Mouse (Mus musculus) CH12.LX (cell line): Measurements from ENCODE around the gene Ldb2. TPM values are rescaled to one million over a fixed set of nuclear protein-coding genes. Genes with fewer than 3 reads are reported as not detected.

Experiments used
- DNase-seq: peaks from one replicate; pipeline ENCODE4 v3.0.0-alpha.2; 2013; ENCODE audit errors: extremely low read depth
- H3K27ac ChIP-seq: 2 replicates; pipeline ENCODE4 v1.5.1; 2012; ENCODE audit warnings: low read depth, mild to moderate bottlenecking, control low read depth, moderate library complexity; ENCODE audit not compliant: insufficient read depth
- H3K27me3 ChIP-seq: replicated peaks from 2 replicates; pipeline ENCODE3; 2012; ENCODE audit warnings: inconsistent platforms
- H3K36me3 ChIP-seq, 2 experiments: replicated peaks in 1 of 2; 2 replicates each; pipeline versions ENCODE3 to v1.6.1; 2012; ENCODE audit warnings: inconsistent platforms in 1 of 2, low read length in 1 of 2, mild to moderate bottlenecking in 1 of 2, mixed read lengths in 1 of 2, moderate library complexity in 1 of 2; ENCODE audit not compliant: control insufficient read depth in 1 of 2, insufficient read depth in 1 of 2
- H3K4me1 ChIP-seq, 2 experiments: 2 replicates each; pipeline ENCODE4 v1.6.1; 2012; ENCODE audit warnings: inconsistent platforms in 1 of 2, moderate library complexity in 1 of 2; ENCODE audit not compliant: insufficient read depth in 2 of 2, control insufficient read depth in 1 of 2
- H3K4me2 ChIP-seq: 2 replicates; pipeline ENCODE4 v1.6.1; 2012; ENCODE audit warnings: low read depth, mild to moderate bottlenecking, control low read depth; ENCODE audit not compliant: poor library complexity, insufficient read depth, severe bottlenecking
- H3K4me3 ChIP-seq, 3 experiments: fragments of 150-350 bp in 1 of 3; sonication (generic) in 1 of 3; replicated peaks in 1 of 3; 2 replicates each; pipeline versions ENCODE3 to v1.5.1; 2011 to 2012; ENCODE audit warnings: low read depth in 2 of 3, low read length in 2 of 3, mild to moderate bottlenecking in 2 of 3, moderate library complexity in 2 of 3, control low read depth in 1 of 3, improper control_type of control experiment in 1 of 3, inconsistent platforms in 1 of 3, mixed read lengths in 1 of 3; ENCODE audit not compliant: poor library complexity in 1 of 3
- H3K79me2 ChIP-seq: replicated peaks from 2 replicates; pipeline ENCODE4 v1.6.1; 2012; ENCODE audit warnings: mild to moderate bottlenecking, moderate library complexity; ENCODE audit not compliant: control insufficient read depth, poor library complexity, insufficient read depth, severe bottlenecking; ENCODE audit errors: extremely low read depth
- H3K9ac ChIP-seq: 2 replicates; pipeline ENCODE4 v1.6.1; 2012; ENCODE audit warnings: low read depth, mild to moderate bottlenecking, control low read depth, moderate library complexity; ENCODE audit not compliant: insufficient read depth
- H3K9me3 ChIP-seq: replicated peaks from 2 replicates; pipeline ENCODE3; 2012; ENCODE audit warnings: low read length, inconsistent platforms, mixed read lengths
- CHD2 ChIP-seq: IDR thresholded peaks from 2 replicates; pipeline ENCODE4 v1.6.1; 2011; ENCODE audit warnings: low read length, improper control_type of control experiment
- CTCF ChIP-seq, 2 experiments: IDR thresholded peaks in 1 of 2; conservative IDR thresholded peaks in 1 of 2; 2 replicates each; pipeline ENCODE4 v1.5.1; 2011 to 2012; ENCODE audit warnings: low read depth in 2 of 2, low read length in 2 of 2, improper control_type of control experiment in 1 of 2, inconsistent platforms in 1 of 2, mild to moderate bottlenecking in 1 of 2, moderate library complexity in 1 of 2
- E2F4 ChIP-seq: IDR thresholded peaks from 2 replicates; pipeline ENCODE4 v1.6.1; 2011; ENCODE audit warnings: low read depth, low read length, improper control_type of control experiment; ENCODE audit not compliant: insufficient replicate concordance
- ELF1 ChIP-seq: IDR thresholded peaks from 2 replicates; pipeline ENCODE4 v1.6.1; 2014; ENCODE audit warnings: low read depth, mild to moderate bottlenecking, inconsistent platforms, low read length, improper control_type of control experiment
- GABPA ChIP-seq: IDR thresholded peaks from 2 replicates; pipeline ENCODE4 v1.6.1; 2012; ENCODE audit warnings: low read depth, low read length, improper control_type of control experiment, inconsistent platforms; ENCODE audit not compliant: insufficient replicate concordance
- IRF4 ChIP-seq: IDR thresholded peaks from 2 replicates; pipeline ENCODE4 v1.6.1; 2014; ENCODE audit warnings: low read depth, mild to moderate bottlenecking, inconsistent platforms, low read length, improper control_type of control experiment
- JUN ChIP-seq: IDR thresholded peaks from 2 replicates; pipeline ENCODE4 v1.6.1; 2011; ENCODE audit warnings: low read depth, mild to moderate bottlenecking, low read length, improper control_type of control experiment, moderate library complexity; ENCODE audit not compliant: insufficient read depth
- KAT2A ChIP-seq: IDR thresholded peaks from 2 replicates; pipeline ENCODE4 v1.6.1; 2012; ENCODE audit warnings: low read length, improper control_type of control experiment, inconsistent platforms; ENCODE audit not compliant: insufficient replicate concordance
- MAX ChIP-seq: IDR thresholded peaks from 2 replicates; pipeline ENCODE4 v1.6.1; 2011; ENCODE audit warnings: low read length, improper control_type of control experiment
- MAZ ChIP-seq: IDR thresholded peaks from 2 replicates; pipeline ENCODE4 v1.6.1; 2012; ENCODE audit warnings: low read depth, mild to moderate bottlenecking, inconsistent platforms, low read length, improper control_type of control experiment, moderate library complexity
- MEF2A ChIP-seq: IDR thresholded peaks from 2 replicates; pipeline ENCODE4 v1.6.1; 2014; ENCODE audit warnings: low read depth, mild to moderate bottlenecking, inconsistent platforms, low read length, improper control_type of control experiment, borderline replicate concordance
- MYC ChIP-seq: IDR thresholded peaks from 2 replicates; pipeline ENCODE4 v1.6.1; 2011; ENCODE audit warnings: low read depth, mild to moderate bottlenecking, improper control_type of control experiment, low read length
- NRF1 ChIP-seq: IDR thresholded peaks from 2 replicates; pipeline ENCODE4 v1.6.1; 2014; ENCODE audit warnings: low read depth, mild to moderate bottlenecking, inconsistent platforms, low read length, improper control_type of control experiment, moderate library complexity
- POLR2A ChIP-seq: IDR thresholded peaks from 2 replicates; pipeline ENCODE4 v1.6.1; 2011; ENCODE audit warnings: low read depth, mild to moderate bottlenecking, improper control_type of control experiment, low read length
- SIN3A ChIP-seq: IDR thresholded peaks from 2 replicates; pipeline ENCODE4 v1.6.1; 2012; ENCODE audit warnings: low read length, improper control_type of control experiment, inconsistent platforms
- SMC3 ChIP-seq: IDR thresholded peaks from 2 replicates; pipeline ENCODE4 v1.6.1; 2011; ENCODE audit warnings: low read depth, low read length, improper control_type of control experiment
- TBP ChIP-seq: conservative IDR thresholded peaks from 2 replicates; pipeline ENCODE4 v1.6.1; 2011; ENCODE audit warnings: low read depth, low read length, improper control_type of control experiment
- TCF12 ChIP-seq: IDR thresholded peaks from 2 replicates; pipeline ENCODE4 v1.6.1; 2014; ENCODE audit warnings: low read depth, mild to moderate bottlenecking, inconsistent platforms, low read length, improper control_type of control experiment
- USF1 ChIP-seq: IDR thresholded peaks from 2 replicates; pipeline ENCODE4 v1.6.1; 2014; ENCODE audit warnings: low read depth, mild to moderate bottlenecking, inconsistent platforms, low read length, improper control_type of control experiment
- USF2 ChIP-seq: conservative IDR thresholded peaks from 2 replicates; pipeline ENCODE4 v1.6.1; 2011; ENCODE audit warnings: low read depth, low read length, improper control_type of control experiment
- ZC3H11A ChIP-seq: IDR thresholded peaks from 2 replicates; pipeline ENCODE4 v1.6.1; 2012; ENCODE audit warnings: low read depth, mild to moderate bottlenecking, inconsistent platforms, low read length, improper control_type of control experiment
- ZKSCAN1 ChIP-seq: IDR thresholded peaks from 2 replicates; pipeline ENCODE4 v1.6.1; 2012; ENCODE audit warnings: low read depth, inconsistent platforms, low read length, improper control_type of control experiment, borderline replicate concordance
- ZNF384 ChIP-seq: IDR thresholded peaks from 2 replicates; pipeline ENCODE4 v1.6.1; 2012; ENCODE audit warnings: low read depth, low read length, improper control_type of control experiment, inconsistent platforms
- dilution Hi-C: fragments of 300-500 bp; cut with MboI; formaldehyde crosslinking; loops from 2 replicates; pipeline ENCODE4 v1.14.3; 2020; ENCODE audit warnings: low sequenced_read_pairs; ENCODE audit not compliant: extremely low pct_unique_long_range_greater_than_20kb, extremely low pct_ligation_motif_present
- in situ Hi-C: fragments of 300-500 bp; cut with MboI; formaldehyde crosslinking; loops from 3 replicates; pipeline ENCODE4 v1.14.3; 2019; ENCODE audit warnings: low sequenced_read_pairs, low pct_ligation_motif_present, low pct_unique_long_range_greater_than_20kb, mixed read lengths
- polyA plus RNA-seq: library from polyadenylated mRNA; unstranded; fragments of >175 nt; gene quantifications from 2 replicates; pipeline ENCODE4 v1.2.1, GENCODE M21; 2012; ENCODE audit warnings: low read depth; ENCODE audit not compliant: insufficient read length
- total RNA-seq, 2 experiments: library from RNA; depleted of rRNA; stranded (reverse); fragments of 300-350 nt in 1 of 2; fragments of >200 nt in 1 of 2; gene quantifications; 2 replicates each; pipeline ENCODE4 v1.2.3; 2012 to 2014

Ldb2 gene
- total and polyA plus RNA-seq, 3 experiments = not detected

DNA sequence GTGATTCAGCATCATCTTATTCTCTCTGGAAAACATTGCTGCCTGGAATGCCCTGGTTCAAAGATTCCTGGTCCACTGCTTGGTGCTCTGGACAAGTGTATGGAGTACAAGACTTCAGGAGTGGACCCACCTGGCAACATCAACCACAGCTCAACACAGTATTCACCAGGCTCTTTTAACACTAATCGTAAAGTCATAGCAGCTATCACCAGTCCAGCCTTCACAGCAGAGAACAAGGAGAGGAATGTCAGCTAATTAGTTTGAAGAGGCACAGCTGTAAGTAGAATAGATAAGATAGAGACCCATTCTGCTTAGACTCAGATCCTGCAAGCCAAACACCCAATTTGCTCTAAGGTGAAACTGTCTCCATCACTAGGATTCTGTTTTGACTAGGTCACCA is 198.1 kb downstream of the Ldb2 start:
- H3K9ac ChIP-seq = no peak overlapping the region
- dilution Hi-C loops (no loop called here), in situ Hi-C loops (no loop called here)
- no peak overlapping the region for H3K4me2 ChIP-seq
- no peak overlapping the region for H3K4me3 ChIP-seq
- H3K9me3 ChIP-seq = no peaks in the 10 kb centered on the region
- DNase-seq = no peak
- H3K4me1 ChIP-seq = no peaks in the 10 kb centered on the region
- H3K79me2 ChIP-seq = no peaks in the 10 kb centered on the region
- TF ChIP-seq CHD2 (no peak), NRF1 (no peak), MAX (no peak), ZNF384 (no peak), USF2 (no peak), ZKSCAN1 (no peak), ELF1 (no peak), IRF4 (no peak), POLR2A (no peak), ZC3H11A (no peak), JUN (no peak), TCF12 (no peak), CTCF (conservative IDR thresholded peaks at IDR 0.05 in 1 of 2, IDR thresholded peaks at IDR 0.05 in 1 of 2; ENCODE audit: low read depth in 2 of 2, low read length in 2 of 2) (no peak), MYC (no peak), SMC3 (no peak), MEF2A (no peak), TBP (no peak), SIN3A (no peak)
- H3K36me3 ChIP-seq = no peaks in the 10 kb centered on the region
- no peaks in the 10 kb centered on the region for H3K27me3 ChIP-seq
- H3K27ac ChIP-seq = no peak overlapping the region

DNA sequence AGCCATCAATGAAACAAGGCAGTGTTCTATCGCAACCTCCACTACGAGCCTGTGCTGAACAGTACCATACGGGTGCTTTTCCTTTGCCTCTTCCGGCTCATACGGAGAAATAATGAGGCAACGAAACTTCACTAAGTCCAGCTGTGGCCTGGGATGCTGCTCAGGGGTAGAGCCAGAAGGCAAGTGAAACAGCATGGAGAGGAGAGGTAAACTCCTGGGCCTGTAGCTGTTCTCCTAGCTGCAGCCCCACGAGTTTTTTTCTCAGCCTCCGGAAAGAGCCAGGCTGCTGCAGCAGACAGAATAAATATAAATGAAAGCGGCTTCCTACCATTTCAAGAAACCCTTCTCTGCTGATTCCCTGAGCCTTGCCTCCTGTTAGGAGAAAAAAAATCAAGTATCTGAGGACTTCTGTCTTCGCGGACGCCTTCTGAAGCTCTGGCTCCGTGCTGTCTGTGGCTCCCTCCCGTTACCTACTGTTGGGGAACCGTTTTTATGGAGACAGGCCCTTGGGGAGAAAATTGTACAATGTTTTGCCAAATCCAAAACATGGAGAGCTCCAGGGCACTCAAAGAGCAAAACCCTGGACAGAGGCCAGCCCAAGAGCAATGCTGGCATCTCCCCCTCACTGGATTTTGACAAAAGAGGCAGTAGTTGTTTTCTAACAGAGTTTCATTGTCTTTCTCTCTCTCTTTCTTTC is 205.8 kb downstream of the Ldb2 start:
- dilution Hi-C loops = no loop called here
- TF ChIP-seq SIN3A = no peak
- TF ChIP-seq GABPA = no peak
- TF ChIP-seq E2F4 = no peak
- TF ChIP-seq USF2 = no peak
- TF ChIP-seq ZC3H11A = no peak
- no peak for TF ChIP-seq POLR2A
- no peak for TF ChIP-seq MAZ
- TF ChIP-seq ZKSCAN1 = no peak
- TF ChIP-seq USF1 = no peak
- no peak for TF ChIP-seq KAT2A
- no peak for TF ChIP-seq CTCF (conservative IDR thresholded peaks at IDR 0.05 in 1 of 2, IDR thresholded peaks at IDR 0.05 in 1 of 2; ENCODE audit: low read depth in 2 of 2, low read length in 2 of 2)
- no peak for TF ChIP-seq MAX
- no peak overlapping the region for H3K4me2 ChIP-seq

More for the DNA sequence above, 205.8 kb downstream of the Ldb2 start:
- Histone ChIP-seq H3K36me3 (no peaks in the 10 kb centered on the region), H3K9ac (no peak overlapping the region), H3K27me3 (no peaks in the 10 kb centered on the region), H3K79me2 (no peaks in the 10 kb centered on the region), H3K4me1 (no peaks in the 10 kb centered on the region), H3K4me3 (no peak overlapping the region), H3K27ac (no peak overlapping the region), H3K9me3 (no peaks in the 10 kb centered on the region)
- in situ Hi-C loops = no loop called here
- DNase-seq = no peak
